Mouse (Mus musculus) T-cell, adult 2 months (primary cell): Measurements from ENCODE around the gene Pla2g12a.

Experiments used
- DNase-seq: peaks from one replicate; pipeline ENCODE4 v3.0.0; 2022; ENCODE audit warnings: low spot score

The Pla2g12a gene

GRCm38 (mm10) chr3:129878405-129879021 lies at the start of gene Pla2g12a:
Gene Pla2g12a (plus strand): TSS chr3:129878606.
- peak; percentile 83 for DNase-seq

GRCm38 (mm10) chr3:129830626-129831025 lies 47.8 kb upstream of the Pla2g12a start:
- peak; percentile 56 for DNase-seq

GRCm38 (mm10) chr3:129831035-129831568 lies 47.3 kb upstream of the Pla2g12a start, which contains the start of gene Gar1:
Gene Gar1 (minus strand): TSS chr3:129831396.
- DNase-seq, result peak; percentile 94

- DNase-seq, result no peak
Observed at GRCm38 (mm10) chr3:129835388-129835934, 42.9 kb upstream of the Pla2g12a start, which contains the start of gene Cfi. Gene Cfi (plus strand): TSS chr3:129835884.

GRCm38 (mm10) chr3:129836051-129836697 lies 42.2 kb upstream of the Pla2g12a start:
- no peak for DNase-seq

GRCm38 (mm10) chr3:129836965-129837364 lies 41.4 kb upstream of the Pla2g12a start:
- DNase-seq, result no peak

- no peak for DNase-seq
Observed at GRCm38 (mm10) chr3:129838017-129838416, 40.4 kb upstream of the Pla2g12a start.

- no peak for DNase-seq
Observed at GRCm38 (mm10) chr3:129845868-129846267, 32.5 kb upstream of the Pla2g12a start.

- DNase-seq, result no peak
Observed at GRCm38 (mm10) chr3:129846846-129847245, 31.6 kb upstream of the Pla2g12a start.

- DNase-seq, result no peak
Observed at GRCm38 (mm10) chr3:129862592-129862991, 15.8 kb upstream of the Pla2g12a start.

GRCm38 (mm10) chr3:129863698-129864097 lies 14.7 kb upstream of the Pla2g12a start:
- peak; percentile 46 for DNase-seq

GRCm38 (mm10) chr3:129877327-129877726 lies 1.1 kb upstream of the Pla2g12a start:
- DNase-seq, result no peak

- DNase-seq, result peak; percentile 18
Observed at GRCm38 (mm10) chr3:129879131-129879757, 838 bp downstream of the Pla2g12a start.

- no peak for DNase-seq
Observed at GRCm38 (mm10) chr3:129879913-129880312, 1.5 kb downstream of the Pla2g12a start.

GRCm38 (mm10) chr3:129880925-129881593 lies 2.7 kb downstream of the Pla2g12a start:
- DNase-seq, result no peak

GRCm38 (mm10) chr3:129885577-129885976 lies 7.2 kb downstream of the Pla2g12a start:
- no peak for DNase-seq

- no peak for DNase-seq
Observed at GRCm38 (mm10) chr3:129886430-129886829, 8.0 kb downstream of the Pla2g12a start.

GRCm38 (mm10) chr3:129887779-129888517 lies 9.5 kb downstream of the Pla2g12a start:
- no peak for DNase-seq

GRCm38 (mm10) chr3:129892003-129892402 lies 13.6 kb downstream of the Pla2g12a start:
- no peak for DNase-seq

GRCm38 (mm10) chr3:129893143-129893542 lies 14.7 kb downstream of the Pla2g12a start:
- DNase-seq, result no peak

GRCm38 (mm10) chr3:129896591-129896990 lies 18.2 kb downstream of the Pla2g12a start:
- DNase-seq, result no peak
